Mouse (Mus musculus): ENCODE results near the gene Rasgef1b.
A peak's percentile ranks its signal among the peaks of the same experiment; 100 is the strongest.

The Rasgef1b gene

GRCm38 (mm10) chr5:99728649-99729212 is at the start of gene Rasgef1b:
Rasgef1b (minus strand) TSS chr5:99729065.
- DNase-seq (ENCODE audit: low read depth, low spot score), result peak; percentile 79

GRCm38 (mm10) chr5:99775342-99775741 is 46.5 kb upstream of the Rasgef1b start:
- DNase-seq (ENCODE audit: low read depth, low spot score), result no peak

- peak; percentile 35 for DNase-seq (ENCODE audit: low read depth, low spot score)
Observed at GRCm38 (mm10) chr5:99773265-99773664, 44.4 kb upstream of the Rasgef1b start.

- DNase-seq (ENCODE audit: low read depth, low spot score), result no peak
Observed at GRCm38 (mm10) chr5:99764246-99764645, 35.4 kb upstream of the Rasgef1b start.

GRCm38 (mm10) chr5:99758859-99759258 is 30.0 kb upstream of the Rasgef1b start:
- no peak for DNase-seq (ENCODE audit: low read depth, low spot score)

- no peak for DNase-seq (ENCODE audit: low read depth, low spot score)
Observed at GRCm38 (mm10) chr5:99753843-99754242, 25.0 kb upstream of the Rasgef1b start.

GRCm38 (mm10) chr5:99753368-99753767 is 24.5 kb upstream of the Rasgef1b start:
- DNase-seq (ENCODE audit: low read depth, low spot score), result no peak

GRCm38 (mm10) chr5:99752670-99753231 is 23.9 kb upstream of the Rasgef1b start:
- no peak for DNase-seq (ENCODE audit: low read depth, low spot score)

- no peak for DNase-seq (ENCODE audit: low read depth, low spot score)
Observed at GRCm38 (mm10) chr5:99748417-99748816, 19.6 kb upstream of the Rasgef1b start.

- DNase-seq (ENCODE audit: low read depth, low spot score), result no peak
Observed at GRCm38 (mm10) chr5:99746087-99746486, 17.2 kb upstream of the Rasgef1b start.

- no peak for DNase-seq (ENCODE audit: low read depth, low spot score)
Observed at GRCm38 (mm10) chr5:99742874-99743273, 14.0 kb upstream of the Rasgef1b start.

GRCm38 (mm10) chr5:99742056-99742455 is 13.2 kb upstream of the Rasgef1b start:
- DNase-seq (ENCODE audit: low read depth, low spot score), result no peak

GRCm38 (mm10) chr5:99737937-99738727 is 9.3 kb upstream of the Rasgef1b start:
- DNase-seq (ENCODE audit: low read depth, low spot score), result no peak

GRCm38 (mm10) chr5:99729931-99730330 is 1.1 kb upstream of the Rasgef1b start:
- DNase-seq (ENCODE audit: low read depth, low spot score), result no peak

GRCm38 (mm10) chr5:99729361-99729882 is 557 bp upstream of the Rasgef1b start:
- DNase-seq (ENCODE audit: low read depth, low spot score), result no peak

GRCm38 (mm10) chr5:99728027-99728451 is 826 bp downstream of the Rasgef1b start:
- peak; percentile 31 for DNase-seq (ENCODE audit: low read depth, low spot score)

GRCm38 (mm10) chr5:99723941-99724340 is 4.9 kb downstream of the Rasgef1b start:
- no peak for DNase-seq (ENCODE audit: low read depth, low spot score)

GRCm38 (mm10) chr5:99722310-99722709 is 6.6 kb downstream of the Rasgef1b start:
- no peak for DNase-seq (ENCODE audit: low read depth, low spot score)

- DNase-seq (ENCODE audit: low read depth, low spot score), result no peak
Observed at GRCm38 (mm10) chr5:99720554-99720953, 8.3 kb downstream of the Rasgef1b start.

- DNase-seq (ENCODE audit: low read depth, low spot score), result no peak
Observed at GRCm38 (mm10) chr5:99717917-99718316, 10.9 kb downstream of the Rasgef1b start.

- no peak for DNase-seq (ENCODE audit: low read depth, low spot score)
Observed at GRCm38 (mm10) chr5:99715281-99715744, 13.6 kb downstream of the Rasgef1b start.

- no peak for DNase-seq (ENCODE audit: low read depth, low spot score)
Observed at GRCm38 (mm10) chr5:99711947-99712346, 16.9 kb downstream of the Rasgef1b start.
